Mouse (Mus musculus) kidney, embryonic 15.5 days (tissue): Measurements from ENCODE around the gene Cpt1b. TPM values are rescaled to one million over a fixed set of nuclear protein-coding genes. Genes with fewer than 3 reads are reported as not detected.

Source experiments
- ATAC-seq: fragments of 200-750 bp; cut with Nextera tagmentation; replicated peaks from 2 replicates; pipeline ENCODE4 v1.8.0; 2017; ENCODE audit warnings: moderate TSS enrichment; ENCODE audit not compliant: low FRiP score
- H3K27ac ChIP-seq: fragments of 300-500 bp; sonication (generic); 2 replicates; pipeline ENCODE4 v1.5.1; 2015; ENCODE audit warnings: mild to moderate bottlenecking, inconsistent platforms
- H3K27me3 ChIP-seq: fragments of 300-500 bp; sonication (generic); 2 replicates; pipeline ENCODE4 v1.6.1; 2015; ENCODE audit warnings: inconsistent platforms
- H3K36me3 ChIP-seq: fragments of 300-500 bp; sonication (generic); 2 replicates; pipeline ENCODE4 v1.6.1; 2015; ENCODE audit warnings: inconsistent platforms
- H3K4me1 ChIP-seq: fragments of 300-500 bp; sonication (generic); 2 replicates; pipeline ENCODE4 v1.6.1; 2015; ENCODE audit warnings: inconsistent platforms
- H3K4me2 ChIP-seq: fragments of 300-500 bp; sonication (generic); 2 replicates; pipeline ENCODE4 v1.6.1; 2015; ENCODE audit warnings: moderate library complexity, mild to moderate bottlenecking, inconsistent platforms
- H3K4me3 ChIP-seq: fragments of 300-500 bp; sonication (generic); replicated peaks from 2 replicates; pipeline ENCODE4 v1.5.1; 2015; ENCODE audit warnings: mild to moderate bottlenecking, inconsistent platforms
- H3K9ac ChIP-seq: fragments of 300-500 bp; sonication (generic); 2 replicates; pipeline ENCODE4 v1.6.1; 2015; ENCODE audit warnings: mild to moderate bottlenecking, inconsistent platforms
- H3K9me3 ChIP-seq: fragments of 300-500 bp; sonication (generic); replicated peaks from 2 replicates; pipeline ENCODE4 v1.6.1; 2016; ENCODE audit warnings: inconsistent platforms
- WGBS: fragments of 180-500 bp; shearing (Covaris S2); methylation state at CpG from one replicate; pipeline ENCODE4 v1.1.7; 2015; ENCODE audit warnings: mixed read lengths; 5-methylcytosine and 5-hydroxymethylcytosine counted together
- polyA plus RNA-seq: library from polyadenylated mRNA; unstranded; fragments of >200 nt; fragmentation: Nextera tagmentation; extraction: Ambion mirVana; gene quantifications from 2 replicates; pipeline ENCODE4 v1.2.1, GENCODE M21; 2015

The Cpt1b gene
- polyA plus RNA-seq, 1 experiment from 2014 or later = 3.9 TPM

GRCm38 (mm10) chr15:89404831-89405623 is 20.6 kb downstream of the Cpt1b start:
- Histone ChIP-seq H3K4me3 (no peak overlapping the region), H3K9me3 (peaks cover 6% of the 10 kb centered on the region; the same call in 1 of the 2 replicates), H3K9ac (no peak overlapping the region), H3K27me3 (no peaks in the 10 kb centered on the region), H3K4me1 (no peaks in the 10 kb centered on the region), H3K4me2 (no peak overlapping the region), H3K27ac (no peak overlapping the region), H3K36me3 (no peaks in the 10 kb centered on the region)
- no peak for ATAC-seq
- WGBS = 81% methylated on average over 10 of the region's 10 CpGs

GRCm38 (mm10) chr15:89402471-89402870 is 23.2 kb downstream of the Cpt1b start:
- Histone ChIP-seq H3K27me3 (no peaks in the 10 kb centered on the region), H3K9me3 (no peaks in the 10 kb centered on the region; the same call in 1 of the 2 replicates), H3K4me2 (no peak overlapping the region), H3K9ac (no peak overlapping the region), H3K36me3 (no peaks in the 10 kb centered on the region), H3K4me1 (no peaks in the 10 kb centered on the region), H3K4me3 (no peak overlapping the region), H3K27ac (no peak overlapping the region)
- no peak for ATAC-seq
- 93% methylated on average over 1 of the region's 1 CpGs for WGBS

- Histone ChIP-seq H3K4me2 (no peak overlapping the region), H3K36me3 (no peaks in the 10 kb centered on the region), H3K4me3 (no peak overlapping the region), H3K27ac (no peak overlapping the region), H3K4me1 (no peaks in the 10 kb centered on the region), H3K9ac (no peak overlapping the region), H3K27me3 (no peaks in the 10 kb centered on the region), H3K9me3 (no peaks in the 10 kb centered on the region)
- ATAC-seq = no peak
- 57% methylated on average over 1 of the region's 1 CpGs for WGBS
Measured at GRCm38 (mm10) chr15:89399716-89400115, 25.9 kb downstream of the Cpt1b start.

GRCm38 (mm10) chr15:89398146-89398545 is 27.5 kb downstream of the Cpt1b start:
- 81% methylated on average over 2 of the region's 2 CpGs for WGBS
- H3K4me1 ChIP-seq = no peaks in the 10 kb centered on the region
- ATAC-seq = no peak
- no peak overlapping the region for H3K9ac ChIP-seq
- H3K9me3 ChIP-seq = no peaks in the 10 kb centered on the region
- H3K4me2 ChIP-seq = no peak overlapping the region
- H3K36me3 ChIP-seq = no peaks in the 10 kb centered on the region
- H3K27ac ChIP-seq = no peak overlapping the region
- H3K4me3 ChIP-seq = no peak overlapping the region
- no peaks in the 10 kb centered on the region for H3K27me3 ChIP-seq

GRCm38 (mm10) chr15:89396883-89397282 is 28.8 kb downstream of the Cpt1b start:
- H3K36me3 ChIP-seq = no peaks in the 10 kb centered on the region
- no peak overlapping the region for H3K9ac ChIP-seq
- whole genome bisulfite sequencing = 88% methylated on average over 4 of the region's 4 CpGs
- no peak overlapping the region for H3K27ac ChIP-seq
- no peaks in the 10 kb centered on the region for H3K27me3 ChIP-seq
- no peak overlapping the region for H3K4me2 ChIP-seq
- no peak for ATAC-seq
- no peak overlapping the region for H3K4me3 ChIP-seq
- H3K4me1 ChIP-seq = no peaks in the 10 kb centered on the region
- H3K9me3 ChIP-seq = no peaks in the 10 kb centered on the region

GRCm38 (mm10) chr15:89390081-89390480 is 35.6 kb downstream of the Cpt1b start:
- no peak overlapping the region for H3K27ac ChIP-seq
- no peaks in the 10 kb centered on the region for H3K36me3 ChIP-seq
- no peak overlapping the region for H3K9ac ChIP-seq
- WGBS = 89% methylated on average over 10 of the region's 10 CpGs
- no peaks in the 10 kb centered on the region for H3K9me3 ChIP-seq
- no peak overlapping the region for H3K4me3 ChIP-seq
- no peak overlapping the region for H3K4me2 ChIP-seq
- no peak for ATAC-seq
- no peaks in the 10 kb centered on the region; the same call in 1 of the 2 replicates for H3K27me3 ChIP-seq
- H3K4me1 ChIP-seq = no peaks in the 10 kb centered on the region

GRCm38 (mm10) chr15:89387127-89387526 is 38.5 kb downstream of the Cpt1b start:
- no peak overlapping the region for H3K27ac ChIP-seq
- H3K9ac ChIP-seq = no peak overlapping the region
- WGBS = 51% methylated on average over 12 of the region's 12 CpGs
- H3K4me1 ChIP-seq = no peaks in the 10 kb centered on the region
- no peaks in the 10 kb centered on the region for H3K9me3 ChIP-seq
- ATAC-seq = no peak
- peaks cover 5% of the 10 kb centered on the region for H3K27me3 ChIP-seq
- no peak overlapping the region for H3K4me2 ChIP-seq
- H3K36me3 ChIP-seq = no peaks in the 10 kb centered on the region
- H3K4me3 ChIP-seq = no peak overlapping the region

- Histone ChIP-seq H3K27me3 (peaks cover 24% of the 10 kb centered on the region), H3K4me3 (no peak within 1 kb of the TSS), H3K4me2 (no peak within 1 kb of the TSS), H3K9me3 (no peaks in the 10 kb centered on the region), H3K9ac (no peak within 1 kb of the TSS), H3K36me3 (no peaks in the 10 kb centered on the region), H3K27ac (no peak within 1 kb of the TSS), H3K4me1 (no peaks in the 10 kb centered on the region)
- 83% methylated on average over 7 of the region's 7 CpGs for WGBS
- no peak for ATAC-seq
Measured at GRCm38 (mm10) chr15:89384617-89385016, 41.0 kb downstream of the Cpt1b start, which contains the start of gene Klhdc7b. Klhdc7b (plus strand) TSS chr15:89384917.

GRCm38 (mm10) chr15:89379429-89379828 is 46.2 kb downstream of the Cpt1b start:
- WGBS = 8% methylated on average over 10 of the region's 10 CpGs
- Histone ChIP-seq H3K27me3 (peaks cover 63% of the 10 kb centered on the region), H3K36me3 (no peaks in the 10 kb centered on the region), H3K4me1 (peaks cover 28% of the 10 kb centered on the region), H3K27ac (no peak overlapping the region), H3K4me2 (peak overlapping the region; percentile 85), H3K4me3 (peak overlapping the region; percentile 44), H3K9ac (no peak overlapping the region), H3K9me3 (no peaks in the 10 kb centered on the region)
- ATAC-seq = no peak

GRCm38 (mm10) chr15:89378831-89379401 is 46.7 kb downstream of the Cpt1b start, which contains the start of gene Odf3b:
Odf3b (minus strand) TSS chr15:89379282.
- H3K36me3 ChIP-seq = no peaks in the 10 kb centered on the region
- H3K9ac ChIP-seq = peak within 1 kb of the TSS; percentile 38
- no peak within 1 kb of the TSS for H3K27ac ChIP-seq
- peak within 1 kb of the TSS; percentile 44 for H3K4me3 ChIP-seq
- H3K9me3 ChIP-seq = no peaks in the 10 kb centered on the region
- peak within 1 kb of the TSS; percentile 85 for H3K4me2 ChIP-seq
- under 1% methylated on average over 33 of the region's 33 CpGs for WGBS
- H3K27me3 ChIP-seq = peaks cover 63% of the 10 kb centered on the region
- H3K4me1 ChIP-seq = peaks cover 33% of the 10 kb centered on the region
- ATAC-seq = no peak

- WGBS = 12% methylated on average over 46 of the region's 46 CpGs
- no peak for ATAC-seq
Measured at GRCm38 (mm10) chr15:89377938-89378828, 47.5 kb downstream of the Cpt1b start.

More at GRCm38 (mm10) chr15:89377938-89378828, 47.5 kb downstream of the Cpt1b start:
- Histone ChIP-seq H3K4me1 (peaks cover 37% of the 10 kb centered on the region), H3K36me3 (no peaks in the 10 kb centered on the region), H3K9me3 (no peaks in the 10 kb centered on the region), H3K27ac (no peak overlapping the region), H3K9ac (peak overlapping the region; percentile 38; the same call in 1 of the 2 replicates), H3K4me2 (peak overlapping the region; percentile 85), H3K27me3 (peaks cover 63% of the 10 kb centered on the region), H3K4me3 (peak overlapping the region; percentile 44)
